Mouse (Mus musculus) Patski (cell line): ENCODE data around the gene Ltb4r2. TPM values are rescaled to one million over a fixed set of nuclear protein-coding genes. Genes with fewer than 3 reads are reported as not detected.

Source experiments
- ATAC-seq: fragments of 100-300 bp; one replicate; pipeline ENCODE4 v1.8.0; 2021
- CTCF ChIA-PET: fragments of 350-600 bp; sonication (Branson Sonifier 250); formaldehyde crosslinking; loops from one replicate; lab custom pipeline; 2022; ENCODE audit warnings: inconsistent platforms; lab: Charles Lee
- POLR2A ChIA-PET: fragments of 350-600 bp; sonication (Branson Sonifier 250); formaldehyde crosslinking; loops from one replicate; lab custom pipeline; 2022; ENCODE audit warnings: antibody characterized with exemption, inconsistent platforms; lab: Charles Lee
- DNase-seq: peaks from one replicate; pipeline ENCODE4 v3.0.0-alpha.2; 2011; ENCODE audit warnings: low read depth, low spot score
- H3K27me3 ChIP-seq: fragments of 371-371 bp; one replicate; pipeline ENCODE4 v1.5.1; 2021
- CTCF ChIP-seq: fragments of 100-300 bp; IDR thresholded peaks from one replicate; pipeline ENCODE4 v1.5.1; 2021
- in situ Hi-C: fragments of 300-500 bp; cut with MboI; formaldehyde crosslinking; loops from 3 replicates; pipeline ENCODE4 v1.11.1; 2018; ENCODE audit warnings: low pct_unique_long_range_greater_than_20kb, mixed read lengths
- polyA plus RNA-seq: library from polyadenylated mRNA; unstranded; gene quantifications from one replicate; pipeline ENCODE4 v1.2.3, GENCODE M21; 2021

Ltb4r2 gene
- polyA plus RNA-seq, 1 experiment from 2014 or later = not detected

- ChIA-PET CTCF (no interaction called here), POLR2A (no interaction called here)
- ATAC-seq = no peak
- TF ChIP-seq CTCF = no peak
- no peaks in the 10 kb centered on the region for H3K27me3 ChIP-seq
- DNase-seq = no peak
- in situ Hi-C loops = no loop called here
Measured at GRCm38 (mm10) chr14:55762001-55762821, 983 bp downstream of the Ltb4r2 start.

- peaks cover 4% of the 10 kb centered on the region for H3K27me3 ChIP-seq
- TF ChIP-seq CTCF = no peak
- ATAC-seq (peak; percentile 23), DNase-seq (no peak)
- in situ Hi-C loops = no loop called here
- POLR2A ChIA-PET = no interaction called here
- CTCF ChIA-PET = no interaction called here
Measured at GRCm38 (mm10) chr14:55763166-55763565, 1.9 kb downstream of the Ltb4r2 start.

DNA sequence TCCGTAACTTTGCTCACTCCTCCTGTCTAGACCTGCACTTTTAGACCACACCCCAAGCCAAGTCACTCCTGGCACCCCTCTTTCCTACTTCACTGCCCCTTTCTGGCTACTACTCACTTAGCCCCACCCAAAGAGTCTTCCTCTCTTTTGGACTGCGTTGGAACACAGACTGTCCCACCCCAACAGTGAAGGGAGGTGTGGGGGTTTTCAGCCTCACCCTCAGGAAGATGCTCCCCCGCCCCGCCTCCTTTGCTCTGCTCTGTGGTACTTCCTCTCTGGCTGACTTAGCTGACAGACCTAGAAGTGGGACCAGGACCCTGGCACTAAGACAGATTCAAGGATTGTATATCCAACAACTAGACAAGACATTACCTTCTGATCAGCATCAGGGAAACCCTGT lies 4.5 kb downstream of the Ltb4r2 start, which contains the start of gene Ltb4r1:
Gene Ltb4r1, plus strand, starts transcription at position 267 of the 400 bp plus-strand sequence.
- CTCF ChIA-PET = no interaction called here
- no peak for DNase-seq
- no peak for ATAC-seq
- in situ Hi-C loops = no loop called here
- POLR2A ChIA-PET = no interaction called here
- peaks cover 4% of the 10 kb centered on the region for H3K27me3 ChIP-seq
- TF ChIP-seq CTCF = no peak

DNA sequence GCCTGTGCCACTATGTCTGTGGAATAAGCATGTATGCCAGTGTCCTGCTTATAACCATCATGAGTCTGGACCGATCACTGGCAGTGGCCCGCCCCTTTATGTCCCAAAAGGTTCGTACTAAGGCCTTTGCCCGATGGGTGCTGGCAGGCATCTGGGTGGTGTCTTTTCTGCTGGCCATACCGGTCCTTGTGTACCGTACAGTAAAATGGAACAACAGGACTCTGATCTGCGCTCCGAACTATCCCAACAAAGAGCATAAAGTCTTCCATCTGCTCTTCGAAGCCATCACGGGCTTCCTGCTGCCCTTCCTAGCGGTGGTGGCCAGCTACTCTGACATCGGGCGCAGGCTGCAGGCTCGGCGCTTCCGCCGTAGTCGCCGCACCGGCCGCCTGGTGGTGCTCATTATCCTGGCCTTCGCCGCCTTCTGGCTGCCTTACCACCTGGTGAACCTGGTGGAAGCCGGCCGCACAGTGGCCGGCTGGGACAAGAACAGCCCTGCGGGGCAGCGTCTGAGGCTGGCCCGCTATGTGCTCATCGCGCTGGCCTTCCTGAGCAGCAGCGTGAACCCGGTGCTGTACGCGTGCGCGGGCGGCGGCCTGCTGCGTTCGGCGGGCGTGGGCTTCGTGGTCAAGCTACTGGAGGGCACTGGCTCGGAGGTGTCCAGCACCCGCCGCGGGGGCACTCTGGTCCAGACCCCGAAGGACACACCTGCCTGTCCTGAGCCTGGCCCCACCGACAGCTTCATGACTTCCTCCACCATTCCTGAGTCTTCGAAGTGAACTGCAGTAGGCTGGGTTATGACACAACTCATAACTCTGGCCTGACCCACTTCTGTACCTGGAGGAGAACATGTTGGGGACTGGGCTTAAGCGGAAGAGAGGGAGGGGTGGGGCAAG lies 6.5 kb downstream of the Ltb4r2 start:
- DNase-seq (no peak), ATAC-seq (no peak)
- peaks cover 14% of the 10 kb centered on the region for H3K27me3 ChIP-seq
- in situ Hi-C loops = no loop called here
- no peak for TF ChIP-seq CTCF
- ChIA-PET POLR2A (no interaction called here), CTCF (interaction anchor here (1.5 kb wide), 1 partner anchor 13 kb away, joined by 4 read pairs; no protein-coding TSS in a partner anchor)

DNA sequence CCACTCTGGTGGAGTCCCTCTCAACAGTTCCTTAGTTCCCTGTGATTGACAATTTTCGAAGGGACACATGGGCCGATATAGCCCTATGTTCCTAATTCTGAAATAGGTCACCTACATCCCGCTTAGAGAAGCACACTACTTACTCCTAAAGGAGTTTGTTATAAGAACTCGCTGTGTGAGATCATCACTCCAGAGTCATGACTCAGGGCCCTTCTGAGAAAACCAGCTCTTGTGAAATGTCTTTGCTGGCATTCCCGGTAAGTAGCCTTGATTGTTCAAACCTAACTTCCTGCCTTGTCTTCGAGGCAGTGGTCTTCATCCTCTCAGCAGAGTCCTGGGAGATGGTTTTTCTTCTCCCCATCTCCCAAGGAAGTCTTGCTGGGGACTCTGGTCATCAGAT lies 7.3 kb downstream of the Ltb4r2 start:
- peaks cover 21% of the 10 kb centered on the region for H3K27me3 ChIP-seq
- in situ Hi-C loops = no loop called here
- TF ChIP-seq CTCF = no peak
- ATAC-seq (peak; percentile 57), DNase-seq (no peak)
- ChIA-PET POLR2A (no interaction called here), CTCF (interaction anchor here (1.5 to 1.8 kb wide), 2 partner anchors 9 to 13 kb away, joined by 4 to 5 read pairs; no protein-coding TSS in a partner anchor)

- H3K27me3 ChIP-seq = peaks cover 26% of the 10 kb centered on the region
- no peak for TF ChIP-seq CTCF
- ATAC-seq (no peak), DNase-seq (no peak)
- in situ Hi-C loops = no loop called here
- CTCF ChIA-PET = interaction anchor here (1.5 to 1.8 kb wide), 3 partner anchors 9 to 12 kb away, joined by 4 to 10 read pairs (median 5); no protein-coding TSS in a partner anchor
- POLR2A ChIA-PET = no interaction called here
Measured at GRCm38 (mm10) chr14:55769087-55769703, 8.0 kb downstream of the Ltb4r2 start.

GRCm38 (mm10) chr14:55776711-55777110 lies 15.5 kb downstream of the Ltb4r2 start:
- no peak for ATAC-seq
- DNase-seq = no peak
- H3K27me3 ChIP-seq = peaks cover 35% of the 10 kb centered on the region
- ChIA-PET POLR2A (no interaction called here), CTCF (interaction anchor here (2.0 kb wide), 1 partner anchor 7 kb away, joined by 5 read pairs; no protein-coding TSS in a partner anchor)
- TF ChIP-seq CTCF = no peak
- in situ Hi-C loops = loop anchor here (5.0 kb wide), 1 partner anchor 91 kb away; no protein-coding TSS in a partner anchor

DNA sequence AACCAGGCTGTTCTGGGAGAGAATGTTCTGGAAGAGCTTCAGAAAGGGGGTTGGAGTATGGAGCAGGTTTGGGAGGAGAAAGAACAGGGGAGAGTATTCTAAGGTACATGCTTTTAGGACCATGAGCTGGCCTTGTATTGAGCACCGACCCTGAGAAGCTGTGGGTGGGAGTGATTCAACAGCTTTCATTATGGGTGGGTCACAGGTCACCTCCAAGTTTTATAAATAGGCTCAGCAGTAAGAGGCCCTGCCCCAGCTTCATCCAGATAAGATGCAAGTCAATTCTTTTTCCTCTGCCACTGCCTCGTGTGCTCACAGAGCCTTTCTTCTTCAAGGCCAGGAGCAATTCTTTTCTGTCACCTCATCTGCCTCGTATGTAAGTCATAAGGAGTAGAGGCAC lies 15.9 kb downstream of the Ltb4r2 start:
- TF ChIP-seq CTCF = no peak
- ATAC-seq (no peak), DNase-seq (no peak)
- H3K27me3 ChIP-seq = peaks cover 31% of the 10 kb centered on the region
- in situ Hi-C loops = loop anchor here (5.0 kb wide), 1 partner anchor 90 kb away; no protein-coding TSS in a partner anchor
- CTCF ChIA-PET = interaction anchor here (2.0 kb wide), 1 partner anchor 8 kb away, joined by 5 read pairs; no protein-coding TSS in a partner anchor
- POLR2A ChIA-PET = no interaction called here

DNA sequence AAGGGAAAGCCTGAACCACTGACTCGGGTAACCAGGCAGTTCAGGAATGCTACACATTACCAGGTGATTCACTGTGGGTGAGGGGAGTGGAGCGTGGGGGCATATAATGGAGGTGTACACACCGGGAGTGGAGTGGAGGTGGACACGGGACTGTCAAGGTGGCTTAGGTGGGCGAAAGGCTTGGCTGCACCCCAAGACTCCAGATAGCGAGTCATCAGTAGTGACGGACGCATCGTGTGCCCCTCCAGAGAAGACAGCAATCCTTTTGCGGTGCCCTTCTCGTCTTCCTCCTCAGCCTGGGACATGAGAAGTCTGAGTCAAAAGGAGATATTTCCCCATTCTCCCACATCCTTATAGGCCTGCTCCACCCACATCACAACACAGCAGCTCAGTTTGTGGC lies 16.6 kb downstream of the Ltb4r2 start:
- ChIA-PET CTCF (interaction anchor here (1.1 to 2.0 kb wide), 2 partner anchors 8 to 96 kb away, joined by 3 to 5 read pairs; no protein-coding TSS in a partner anchor), POLR2A (no interaction called here)
- ATAC-seq (no peak), DNase-seq (no peak)
- no peak for TF ChIP-seq CTCF
- in situ Hi-C loops = loop anchor here (5.0 kb wide), 1 partner anchor 89 kb away; no protein-coding TSS in a partner anchor
- H3K27me3 ChIP-seq = peaks cover 31% of the 10 kb centered on the region

- TF ChIP-seq CTCF = no peak
- no peak for ATAC-seq
- DNase-seq = no peak
- POLR2A ChIA-PET = no interaction called here
- CTCF ChIA-PET = interaction anchor here (1.0 to 2.0 kb wide), 3 partner anchors 9 to 95 kb away, joined by 3 to 5 read pairs (median 3); no protein-coding TSS in a partner anchor
- H3K27me3 ChIP-seq = peaks cover 31% of the 10 kb centered on the region
- in situ Hi-C loops = loop anchor here (5.0 kb wide), 1 partner anchor 89 kb away; no protein-coding TSS in a partner anchor
Measured at GRCm38 (mm10) chr14:55778686-55779085, 17.5 kb downstream of the Ltb4r2 start.
